Mouse (Mus musculus): Measurements from ENCODE around the gene Csf2ra. TPM values are rescaled to one million over a fixed set of nuclear protein-coding genes. Genes with fewer than 3 reads are reported as not detected.
"Not testable (repeated sequence)": the region's sequence is repeated elsewhere in the genome, so short reads cannot be mapped to it uniquely, and the experiment has no call there.

Gene Csf2ra
- polyA plus RNA-seq, 2 experiments from 2014 or later: 0.67 to 2.2 TPM

GRCm38 (mm10) chr19:61224678-61225525 lies 3.3 kb downstream of the Csf2ra start:
- ATAC-seq: no peak

GRCm38 (mm10) chr19:61223706-61224328 lies 4.4 kb downstream of the Csf2ra start:
- ATAC-seq: no peak

- ATAC-seq: not testable (repeated sequence)
These were observed 20.7 kb downstream of the Csf2ra start for GRCm38 (mm10) chr19:61207506-61207905.

- ATAC-seq: no peak
These were observed 28.4 kb downstream of the Csf2ra start for GRCm38 (mm10) chr19:61199836-61200235.

GRCm38 (mm10) chr19:61199316-61199715 lies 28.9 kb downstream of the Csf2ra start:
- no peak for ATAC-seq

- ATAC-seq: not testable (repeated sequence)
These were observed 44.6 kb downstream of the Csf2ra start, which contains the start of gene Gm6020 for GRCm38 (mm10) chr19:61183590-61183989. Gene Gm6020, plus strand, starts transcription at chr19:61183890.

GRCm38 (mm10) chr19:61175756-61176324 lies 52.4 kb downstream of the Csf2ra start, which contains the start of gene Gm7102:
Gene Gm7102, minus strand, starts transcription at chr19:61176309.
- no peak for ATAC-seq

Other genes starting within 250 kb of the Csf2ra start
- 10 to 100 TPM; 40.6 to 44.0 TPM for gene Zfp950, start 87.6 kb downstream of the Csf2ra start, polyA plus RNA-seq (2017; shearing (Covaris generic))
- not detected for gene Gm7102, start 52.1 kb downstream of the Csf2ra start, polyA plus RNA-seq (2017; shearing (Covaris generic))
- not detected for gene Gm6020, start 44.5 kb downstream of the Csf2ra start, polyA plus RNA-seq (2017; shearing (Covaris generic))
- gene Gm21060, start 68.6 kb upstream of the Csf2ra start, polyA plus RNA-seq (2017; shearing (Covaris generic)): not detected

Measured in activated CD4-positive, CD25-positive, alpha-beta regulatory T cell, adult 4 months (primary cell).